9 mouse cellular contexts compared by ENCODE assay signal in the genomic region with DNA sequence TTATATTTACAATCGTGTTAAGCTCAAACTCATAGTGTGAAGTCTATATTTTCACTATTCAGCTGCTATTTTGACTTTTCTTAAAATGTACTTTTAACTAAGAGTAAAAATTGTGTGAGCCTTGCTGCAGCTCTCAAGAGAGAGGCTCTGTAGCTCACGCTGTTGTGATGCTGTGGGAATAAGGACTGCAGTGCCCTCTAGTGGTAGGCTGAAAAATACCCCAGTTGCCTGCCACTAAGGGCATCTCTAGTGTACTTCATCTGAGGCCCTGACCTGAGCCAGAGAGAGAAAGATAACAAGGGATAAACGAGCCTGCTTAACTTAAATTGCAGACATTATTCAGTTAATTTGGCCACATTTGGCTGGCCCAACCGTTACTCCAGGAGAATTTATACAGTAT.
DNase-seq lines count a peak whose midpoint lies in the region; ATAC-seq and TF ChIP-seq lines count a peak whose summit lies in the region.
"Had no signal": no experiment of that assay in that cellular context is flagged by ENCODE, and none has a peak within 500 bp of the region (broad histone marks: within the 10 kb centered on the region; RNA-seq: fewer than 3 reads in every experiment).

No protein-coding gene starts in this region.

- DNase-seq in urinary bladder, postnatal 14 days (ENCODE audit: low spot score) = peak; percentile 59
- no peak for DNase-seq in urinary bladder, adult 2 months (ENCODE audit: low spot score)
- DNase-seq in cerebellum, adult 11-12 months = peak; percentile 28
- peak; percentile 65 for DNase-seq in limb, embryonic 11.5 days (ENCODE audit: low spot score)
- peak; percentile 60 for DNase-seq in testis, postnatal 10 days (ENCODE audit: low spot score)

- TF ChIP-seq CTCF in intestine, postnatal 0 days (IDR thresholded peaks at IDR 0.05; ENCODE audit: low read depth) = peak; percentile 95

- H3K4me1 ChIP-seq in forebrain, embryonic 16.5 days (replicated peaks; ENCODE audit: control insufficient read depth, insufficient read depth, low read length) = no peaks in the 10 kb centered on the region
- H3K4me1 ChIP-seq in intestine, postnatal 0 days (replicated peaks; ENCODE audit: control insufficient read depth, insufficient read depth, low read length) = no peaks in the 10 kb centered on the region
- no peaks in the 10 kb centered on the region for H3K4me1 ChIP-seq in limb, embryonic 11.5 days (ENCODE audit: control insufficient read depth, insufficient read depth, low read length)
- H3K4me1 ChIP-seq: embryonic facial prominence, embryonic 13.5 days had no signal

- H3K4me2 ChIP-seq in forebrain, embryonic 16.5 days (ENCODE audit: low read length) = no peak overlapping the region
- H3K4me2 ChIP-seq in intestine, postnatal 0 days (replicated peaks; ENCODE audit: low read depth) = no peak overlapping the region
- no peak overlapping the region for H3K4me2 ChIP-seq in limb, embryonic 11.5 days (ENCODE audit: low read depth, severe bottlenecking)
- H3K4me2 ChIP-seq: embryonic facial prominence, embryonic 13.5 days had no signal

- peaks cover 16% of the 10 kb centered on the region; the same call in 1 of the 2 replicates for H3K36me3 ChIP-seq in forebrain, embryonic 16.5 days (ENCODE audit: control insufficient read depth, insufficient read depth)
- no peaks in the 10 kb centered on the region for H3K36me3 ChIP-seq in intestine, postnatal 0 days (ENCODE audit: control insufficient read depth, insufficient read depth)
- peaks cover 3% of the 10 kb centered on the region; the same call in 1 of the 2 replicates for H3K36me3 ChIP-seq in limb, embryonic 11.5 days (ENCODE audit: control insufficient read depth, insufficient read depth, low read length)

- H3K9ac ChIP-seq in forebrain, embryonic 16.5 days (replicated peaks; ENCODE audit: low read depth, low read length) = no peak overlapping the region
- H3K9ac ChIP-seq in intestine, postnatal 0 days (ENCODE audit: low read depth, low read length) = no peak overlapping the region
- no peak overlapping the region for H3K9ac ChIP-seq in limb, embryonic 11.5 days (ENCODE audit: low read length)
- H3K9ac ChIP-seq: embryonic facial prominence, embryonic 13.5 days had no signal

- H3K4me3 ChIP-seq in forebrain, embryonic 16.5 days (replicated peaks; ENCODE audit: low read length) = no peak overlapping the region
- no peak overlapping the region for H3K4me3 ChIP-seq in intestine, postnatal 0 days (ENCODE audit: low read depth, low read length)
- H3K4me3 ChIP-seq in limb, embryonic 11.5 days (ENCODE audit: low read depth, low read length) = no peak overlapping the region
- H3K4me3 ChIP-seq: embryonic facial prominence, embryonic 13.5 days had no signal

- H3K9me3 ChIP-seq in forebrain, embryonic 16.5 days (ENCODE audit: control insufficient read depth, low read length) = no peaks in the 10 kb centered on the region
- no peaks in the 10 kb centered on the region for H3K9me3 ChIP-seq in intestine, postnatal 0 days (ENCODE audit: control insufficient read depth)
- no peaks in the 10 kb centered on the region for H3K9me3 ChIP-seq in limb, embryonic 11.5 days (ENCODE audit: control insufficient read depth, low read length)
- H3K9me3 ChIP-seq: embryonic facial prominence, embryonic 13.5 days had no signal

- no peak overlapping the region for H3K27ac ChIP-seq in forebrain, embryonic 16.5 days (ENCODE audit: low read length)
- H3K27ac ChIP-seq in intestine, postnatal 0 days (ENCODE audit: low read depth, low read length) = no peak overlapping the region
- no peak overlapping the region for H3K27ac ChIP-seq in limb, embryonic 11.5 days (replicated peaks; ENCODE audit: low read depth, low read length)
- H3K27ac ChIP-seq: embryonic facial prominence, embryonic 13.5 days had no signal

- ATAC-seq in forebrain, embryonic 16.5 days = peak; percentile 75
- no peak; the same call in 1 of the 2 replicates for ATAC-seq in intestine, postnatal 0 days
- no peak for ATAC-seq in limb, embryonic 11.5 days (ENCODE audit: insufficient number of reproducible peaks, low FRiP score, low TSS enrichment, low read depth)
- ATAC-seq in monocyte, adult 5-6 weeks (replicated peaks; ENCODE audit: insufficient number of reproducible peaks, low FRiP score, low TSS enrichment, poor library complexity, severe bottlenecking) = peak; percentile 82; the same call in 1 of the 2 replicates

- 49% methylated on average over 4 of the region's 4 CpGs for WGBS in forebrain, embryonic 16.5 days
- 39% methylated on average over 4 of the region's 4 CpGs for WGBS in intestine, postnatal 0 days
- WGBS in limb, embryonic 11.5 days = 48% methylated on average over 4 of the region's 4 CpGs

- no peaks in the 10 kb centered on the region for H3K27me3 ChIP-seq in forebrain, embryonic 16.5 days (replicated peaks; ENCODE audit: control insufficient read depth, insufficient read depth, low read length)
- no peaks in the 10 kb centered on the region for H3K27me3 ChIP-seq in intestine, postnatal 0 days (replicated peaks; ENCODE audit: control insufficient read depth, insufficient read depth, low read length)
- H3K27me3 ChIP-seq in limb, embryonic 11.5 days (ENCODE audit: control insufficient read depth, insufficient read depth, low read length) = no peaks in the 10 kb centered on the region
- H3K27me3 ChIP-seq: embryonic facial prominence, embryonic 13.5 days had no signal

Comparison
In these comparisons a context has a peak if more than half of its experiments do, and no peak if none do; other contexts are left out.
1. ATAC-seq: peak in forebrain, embryonic 16.5 days (single experiment) and monocyte, adult 5-6 weeks (single experiment); none in intestine, postnatal 0 days (single experiment) and limb, embryonic 11.5 days (single experiment).